Mouse (Mus musculus) urinary bladder, postnatal 14 days (tissue): ENCODE data around the gene Fmnl2.

Experiments used
- DNase-seq: peaks from one replicate; pipeline ENCODE4 v3.0.0; 2021; ENCODE audit warnings: low spot score

The Fmnl2 gene

DNA sequence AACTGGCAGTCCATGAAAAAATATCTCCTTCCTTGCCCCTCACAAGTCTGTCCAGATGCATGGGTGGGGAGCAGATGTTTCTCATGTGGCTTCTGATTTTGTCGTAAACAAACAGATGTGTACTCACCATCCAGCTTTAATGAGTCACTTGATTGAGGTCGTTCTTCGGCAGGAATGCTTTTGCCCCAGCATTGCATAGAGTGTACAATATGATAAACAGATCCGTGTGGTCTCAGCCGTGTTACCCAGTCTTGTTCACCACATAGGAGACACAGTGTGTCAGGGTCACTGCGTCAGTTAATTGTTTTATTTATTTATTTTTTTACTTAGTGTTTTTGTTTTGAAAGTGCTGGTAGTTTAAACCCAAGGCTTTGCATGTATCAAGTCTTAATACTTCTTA, 189.4 kb downstream of the Fmnl2 start:
- DNase-seq: no peak

DNA sequence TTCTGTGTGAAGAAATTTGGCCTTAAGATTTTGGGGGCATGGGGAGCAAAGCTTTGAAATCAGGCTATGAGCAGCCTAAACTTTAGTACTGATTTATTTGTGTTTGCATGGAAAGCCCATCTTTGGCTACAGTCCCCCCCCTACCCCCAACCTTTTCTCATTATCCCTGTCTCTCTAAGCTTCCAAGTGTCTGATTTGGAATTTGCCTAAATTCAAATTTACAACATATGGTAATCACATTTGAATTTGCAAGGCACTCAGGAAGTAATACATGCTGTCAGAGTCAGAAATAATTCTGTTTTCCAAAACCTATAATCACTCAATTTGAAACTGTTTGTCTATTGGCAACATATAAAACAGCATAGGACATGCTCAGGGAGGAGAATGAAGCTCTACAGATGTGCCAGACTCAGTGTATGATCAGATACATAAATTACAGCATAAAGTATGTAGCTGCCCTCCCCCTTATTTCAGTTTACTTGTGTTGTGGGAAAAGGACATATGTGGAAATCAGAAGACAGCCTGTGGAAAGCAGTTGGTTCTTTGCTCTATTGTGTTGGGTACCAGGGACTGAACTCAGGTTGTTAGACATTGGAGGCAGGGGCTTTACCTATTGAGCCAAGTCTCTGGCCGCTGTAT, 190.2 kb downstream of the Fmnl2 start:
- no peak for DNase-seq

DNA sequence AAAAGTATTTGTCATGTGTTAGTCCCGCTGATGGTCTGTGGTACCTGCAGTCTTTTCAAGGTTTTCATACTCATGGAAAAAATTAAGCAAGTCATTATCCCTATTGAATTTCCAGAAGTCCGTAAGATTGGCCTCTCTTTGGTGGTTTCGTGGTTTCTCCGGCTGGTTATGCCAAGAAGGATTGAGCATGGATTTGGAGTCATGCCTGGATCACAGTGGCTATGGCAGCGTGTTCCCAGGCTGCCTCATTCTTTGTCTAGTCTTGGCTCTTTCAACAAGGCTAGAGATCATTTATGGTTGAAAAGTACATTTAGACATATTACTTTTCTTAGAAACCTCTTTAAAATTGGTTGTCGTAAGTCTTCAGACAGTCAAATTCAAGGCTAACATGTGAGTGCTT, 192.7 kb downstream of the Fmnl2 start:
- DNase-seq: no peak

DNA sequence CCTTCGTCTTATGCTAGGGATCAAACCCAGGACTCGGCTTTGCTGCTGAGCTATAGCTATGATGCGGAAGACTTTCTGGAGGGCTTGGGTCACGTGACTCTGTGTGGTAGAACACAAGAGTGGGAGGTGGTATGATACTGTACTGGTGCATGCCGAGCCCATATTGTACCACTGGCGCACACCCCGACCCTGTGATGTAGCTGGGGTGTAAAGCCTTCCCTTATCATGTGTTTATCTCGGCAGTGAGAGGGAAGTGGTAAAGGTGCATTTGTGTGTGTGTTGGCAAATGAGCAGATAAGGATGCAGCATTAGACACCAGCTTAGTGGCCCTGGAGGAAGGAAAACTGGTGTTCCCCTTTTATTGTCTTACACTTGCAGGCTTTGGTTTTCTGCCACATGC, 193.8 kb downstream of the Fmnl2 start:
- no peak for DNase-seq

DNA sequence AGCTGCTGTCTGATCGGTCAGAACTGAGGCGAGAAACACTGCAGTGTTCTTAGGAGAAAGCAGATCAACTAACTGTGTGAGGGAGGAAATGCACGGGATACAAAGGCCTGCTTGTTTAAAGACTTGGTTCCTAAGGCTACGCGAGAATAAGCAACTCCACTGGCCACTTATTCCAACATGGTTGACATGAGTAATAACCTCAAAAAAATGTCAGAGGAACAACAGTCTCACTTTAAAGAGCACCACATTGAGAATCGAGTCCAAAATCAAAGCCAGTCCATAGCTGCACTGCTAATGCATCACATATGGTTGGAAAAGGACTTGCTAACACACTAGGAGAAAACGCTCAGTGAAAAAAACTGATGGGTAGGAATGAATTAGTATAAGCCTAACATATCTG, 196.1 kb downstream of the Fmnl2 start:
- DNase-seq: no peak

DNA sequence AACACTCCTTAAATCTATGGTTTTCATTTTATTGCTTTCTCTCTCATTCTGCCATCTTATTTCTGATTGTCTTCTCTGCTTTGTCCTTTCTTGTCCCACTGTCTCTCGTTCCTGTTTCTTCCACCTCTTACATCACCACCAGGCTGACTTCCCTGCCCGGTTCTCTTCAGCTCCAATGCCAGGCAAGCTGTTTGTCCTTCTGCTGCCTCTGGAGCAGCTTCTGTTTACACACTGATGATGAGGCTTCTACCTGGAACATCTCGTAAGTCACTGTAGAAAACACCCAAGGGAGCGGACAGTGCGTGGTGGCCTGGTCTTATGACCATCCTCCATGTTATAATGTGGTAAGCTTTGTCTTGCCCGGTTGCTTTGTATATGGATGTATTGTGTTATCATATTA, 198.9 kb downstream of the Fmnl2 start:
- no peak for DNase-seq

DNA sequence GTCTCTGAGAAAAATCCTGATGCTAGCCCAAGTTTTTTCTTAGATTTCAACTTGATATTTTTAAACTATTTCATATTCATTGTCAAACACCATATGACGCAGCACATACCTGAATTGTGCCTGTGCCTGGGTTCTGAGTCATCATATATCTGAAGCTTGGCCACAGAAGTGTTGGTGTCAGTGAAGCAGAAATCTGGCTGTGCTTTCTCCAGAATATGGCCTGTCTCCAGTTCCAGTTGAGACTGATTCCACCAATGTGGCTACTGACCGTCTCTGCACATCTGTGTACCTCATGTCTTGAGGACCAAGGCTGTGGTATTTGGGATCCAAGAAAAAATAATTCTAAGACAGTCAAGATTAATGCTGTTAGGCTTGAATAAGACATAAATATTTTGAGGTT, 199.6 kb downstream of the Fmnl2 start:
- no peak for DNase-seq

DNA sequence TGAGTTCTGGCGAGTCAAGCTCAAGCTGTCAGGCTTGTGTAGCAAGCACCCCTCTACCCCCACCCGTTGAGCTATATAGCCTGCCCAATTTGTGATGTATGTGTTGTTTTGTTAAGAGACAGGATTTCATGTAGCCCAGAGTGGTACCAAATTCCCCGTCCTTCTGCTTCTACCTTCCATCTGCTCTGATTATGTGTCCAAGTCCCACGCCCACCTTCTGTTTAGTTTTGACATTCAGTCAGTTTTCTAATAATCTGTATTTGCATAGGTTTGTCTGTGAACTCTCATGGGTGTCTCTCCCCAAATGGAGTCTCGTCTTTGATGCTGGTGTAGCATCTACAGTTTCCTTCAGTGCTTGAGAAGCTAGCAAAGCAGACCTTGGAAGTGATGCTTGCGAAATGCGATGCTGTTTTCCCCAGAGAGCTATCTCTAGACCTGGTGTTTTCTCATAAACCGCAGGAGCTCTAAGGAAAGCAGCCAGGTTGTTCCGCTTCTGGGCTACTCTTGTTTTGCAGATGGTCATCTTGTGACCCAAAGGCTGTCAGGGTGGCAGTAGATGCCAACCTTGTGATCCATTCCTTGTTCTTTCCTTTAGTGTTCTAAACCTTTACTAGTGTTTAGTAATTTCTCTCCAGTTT, 203.8 kb downstream of the Fmnl2 start:
- no peak for DNase-seq

DNA sequence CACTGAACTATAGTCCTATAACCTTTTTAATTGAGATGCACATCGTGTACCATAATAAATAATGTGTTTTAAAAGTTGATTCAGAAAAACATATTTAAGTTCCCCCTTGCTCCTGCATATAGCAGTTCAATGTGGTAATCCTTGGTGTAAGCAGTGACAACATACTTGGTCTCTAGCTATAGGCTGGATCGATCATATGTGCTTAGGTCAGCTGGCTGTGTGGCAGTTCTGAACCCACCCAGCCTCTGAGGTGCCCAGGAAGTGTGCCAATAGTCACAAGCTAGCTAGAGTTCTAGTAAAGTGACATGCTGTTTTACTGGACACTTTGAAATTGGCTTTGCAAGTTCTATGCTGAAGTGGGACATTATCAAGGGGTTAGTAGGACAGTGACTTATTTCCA, 209.3 kb downstream of the Fmnl2 start:
- DNase-seq: no peak

DNA sequence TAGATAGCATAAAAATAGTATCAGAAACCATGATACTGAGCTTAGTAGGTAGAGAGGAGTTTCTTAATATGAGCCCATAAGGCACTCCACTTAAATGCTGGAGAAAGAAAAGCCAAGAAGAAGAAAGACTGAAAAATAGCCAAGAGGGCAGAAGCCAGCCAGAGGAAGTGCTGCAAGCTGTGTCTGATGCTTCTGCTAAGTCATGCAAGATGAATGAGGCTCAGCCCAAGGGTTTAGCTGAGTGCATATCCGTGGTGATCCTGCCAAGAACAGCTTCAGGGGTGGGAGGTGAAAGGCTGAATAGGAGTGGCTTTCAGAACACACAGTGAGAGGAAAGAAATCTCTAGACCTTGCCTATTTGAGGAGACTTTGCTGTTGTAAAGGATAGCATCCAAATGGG, 212.9 kb downstream of the Fmnl2 start:
- DNase-seq: peak; percentile 60

DNA sequence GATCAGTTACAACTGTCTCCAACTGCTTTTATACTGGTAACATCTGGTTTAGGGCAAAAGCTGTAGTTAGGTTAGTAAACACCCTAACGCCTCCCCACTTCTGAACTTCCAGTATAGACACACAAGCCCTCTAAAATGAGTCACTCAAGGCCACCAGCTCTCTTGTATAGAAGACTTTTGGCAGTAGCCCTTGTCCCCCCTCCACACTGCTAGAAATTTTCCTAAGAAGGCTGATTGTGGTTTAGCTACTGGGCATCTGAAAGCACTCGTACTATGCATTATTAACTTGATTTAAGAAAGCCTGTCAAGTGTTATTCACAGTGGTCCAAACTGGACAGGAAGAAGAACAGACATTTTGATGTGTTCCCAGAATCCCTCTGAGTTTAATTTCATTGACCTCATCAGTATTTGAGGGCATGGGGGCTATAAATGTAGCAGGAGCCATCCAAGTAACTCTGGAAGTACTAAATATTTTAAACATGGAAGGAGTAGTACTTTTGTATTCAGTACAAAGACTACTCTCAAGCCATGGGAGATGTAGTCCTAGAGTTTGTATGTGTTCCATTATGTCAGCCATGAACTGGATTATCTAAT, 222.1 kb downstream of the Fmnl2 start:
- DNase-seq: no peak

DNA sequence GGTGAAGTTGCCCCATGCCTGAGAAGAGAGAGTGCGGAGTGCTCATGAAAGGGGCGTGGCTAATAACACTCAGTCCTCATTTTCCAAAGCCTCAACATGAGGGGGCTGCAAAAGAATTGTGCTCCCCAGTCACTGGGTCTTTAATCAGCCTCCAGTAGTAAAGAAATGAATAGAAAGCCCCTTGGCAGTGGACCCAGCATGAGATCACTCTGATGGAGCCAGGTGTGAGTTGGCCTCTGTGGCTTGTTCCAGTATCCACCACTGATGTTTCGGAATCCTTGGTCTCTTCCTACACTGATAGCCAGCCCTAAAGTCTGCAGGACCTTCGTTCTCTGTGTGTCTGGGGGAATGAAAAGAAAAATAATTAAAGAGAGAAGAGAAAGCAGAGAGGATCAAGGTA, 224.4 kb downstream of the Fmnl2 start:
- no peak for DNase-seq

DNA sequence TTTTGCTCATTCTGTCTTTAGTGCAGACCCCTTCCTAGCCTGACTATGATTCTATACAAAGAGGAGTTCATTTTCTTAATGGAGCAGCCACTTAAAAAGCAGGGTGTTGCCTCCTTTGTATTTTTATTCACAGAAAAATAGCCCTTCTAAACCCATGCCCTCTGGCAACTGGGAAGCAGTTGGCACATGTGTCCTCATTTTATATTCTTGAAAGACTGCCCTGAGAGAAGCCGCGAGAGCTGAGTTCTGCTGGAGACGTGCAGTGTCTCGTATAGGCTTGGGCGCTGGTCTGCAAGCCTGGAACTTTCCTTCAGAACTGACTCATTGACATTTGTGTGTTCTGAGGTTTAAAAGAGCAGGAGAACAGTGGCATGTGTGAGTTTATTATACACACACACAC, 224.8 kb downstream of the Fmnl2 start:
- no peak for DNase-seq

DNA sequence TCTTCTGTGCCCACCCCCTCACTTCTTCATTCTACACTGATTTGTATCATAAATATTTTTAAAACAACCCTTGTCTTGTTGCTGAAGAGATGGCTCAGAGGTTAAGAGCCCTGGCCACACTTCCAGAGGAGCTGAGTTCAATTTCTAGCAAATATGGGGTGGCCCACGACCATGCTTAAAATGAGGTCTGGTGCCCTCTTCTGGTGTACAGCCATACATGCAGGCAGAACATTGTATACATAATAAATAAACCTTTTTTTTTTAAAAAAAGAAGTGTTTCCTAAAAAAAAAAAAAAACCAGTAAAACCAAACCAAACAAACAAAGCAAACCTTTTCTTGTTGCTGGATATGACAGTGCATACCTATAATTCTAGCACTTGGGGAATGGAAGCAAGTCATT, 225.6 kb downstream of the Fmnl2 start:
- DNase-seq: no peak

DNA sequence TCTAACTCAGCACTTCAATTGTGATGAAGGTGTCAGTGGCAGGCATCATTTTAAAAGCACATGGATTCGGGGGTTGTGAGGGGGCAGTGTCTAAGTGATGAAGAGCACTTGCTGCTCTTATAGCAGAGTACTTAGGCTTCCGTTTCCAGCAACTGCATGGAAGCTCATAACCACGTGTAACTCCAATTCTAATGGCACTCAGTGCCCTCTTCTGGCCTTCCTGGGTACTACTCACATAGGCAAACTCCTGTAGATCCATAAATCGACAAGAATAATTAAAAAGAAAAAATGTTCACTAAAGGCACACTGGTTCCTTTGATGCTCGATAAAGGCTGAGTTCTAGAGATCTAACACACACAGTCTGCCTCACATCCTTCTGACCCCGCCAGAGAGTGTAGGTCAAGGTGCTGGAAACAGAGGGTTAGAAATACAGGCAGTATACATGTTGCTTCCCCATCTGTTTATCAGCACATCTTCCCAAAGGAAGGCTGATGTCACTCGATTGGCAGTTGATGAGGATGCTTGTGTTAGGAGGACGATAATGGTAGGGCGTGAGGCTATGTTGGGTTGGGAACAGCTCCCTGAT, 228.1 kb downstream of the Fmnl2 start:
- DNase-seq: peak; percentile 60

DNA sequence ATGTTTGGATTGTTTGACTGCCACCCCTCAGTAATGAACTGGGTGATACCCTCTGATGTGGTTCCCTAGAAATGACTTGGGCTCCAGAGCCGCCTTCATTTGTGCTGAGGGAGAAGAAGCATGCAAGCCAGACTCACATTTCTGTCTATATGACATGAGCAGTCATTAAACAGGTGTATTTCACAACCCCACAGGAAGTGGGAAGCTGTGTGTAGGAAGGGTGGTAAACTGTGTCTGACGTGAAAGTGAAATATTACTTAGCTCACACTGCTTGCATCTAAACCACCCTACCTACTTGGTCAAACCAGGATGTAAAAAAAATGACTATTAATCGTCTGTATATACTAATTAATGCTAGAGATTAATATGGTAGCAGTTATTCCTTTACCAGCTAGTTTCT, 231.1 kb downstream of the Fmnl2 start:
- DNase-seq: no peak

DNA sequence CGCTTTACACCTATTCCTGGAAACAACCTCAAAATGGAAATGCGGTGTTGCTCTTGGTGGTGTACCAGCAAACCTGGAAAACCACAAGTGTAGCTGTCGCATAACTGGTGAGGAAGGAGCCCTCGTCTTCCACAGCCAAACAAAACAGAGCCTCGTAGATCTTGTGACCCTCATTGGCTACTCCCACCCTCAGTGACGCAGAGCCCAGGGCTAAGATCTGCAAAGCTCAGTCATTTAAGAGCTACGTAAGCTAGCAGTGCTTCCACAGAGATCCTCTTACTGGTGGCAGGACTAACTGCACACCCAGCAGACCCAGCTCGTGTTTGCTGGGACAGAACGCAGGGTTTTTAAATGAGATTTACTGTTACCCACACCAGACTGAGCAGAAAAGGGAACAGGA, 237.4 kb downstream of the Fmnl2 start:
- no peak for DNase-seq

DNA sequence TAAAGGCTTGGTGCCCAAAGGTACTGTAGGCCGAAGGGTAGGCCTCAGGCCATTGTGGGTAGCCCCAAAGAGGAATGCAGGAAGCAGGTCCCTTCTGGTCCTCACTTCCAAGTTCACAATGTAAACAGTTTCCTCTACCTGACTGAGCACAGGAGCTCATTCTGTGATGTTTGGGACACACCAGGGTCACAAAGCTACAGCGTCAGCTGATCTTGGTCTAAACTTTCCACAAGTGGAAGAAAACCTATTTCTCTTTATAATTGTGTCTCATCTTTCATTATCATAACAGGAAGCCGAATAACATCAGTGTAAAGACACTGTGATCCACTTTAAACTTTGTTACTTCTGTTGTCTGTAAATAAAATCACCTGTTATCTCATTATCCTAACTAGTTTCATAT, 237.8 kb downstream of the Fmnl2 start:
- DNase-seq: no peak

DNA sequence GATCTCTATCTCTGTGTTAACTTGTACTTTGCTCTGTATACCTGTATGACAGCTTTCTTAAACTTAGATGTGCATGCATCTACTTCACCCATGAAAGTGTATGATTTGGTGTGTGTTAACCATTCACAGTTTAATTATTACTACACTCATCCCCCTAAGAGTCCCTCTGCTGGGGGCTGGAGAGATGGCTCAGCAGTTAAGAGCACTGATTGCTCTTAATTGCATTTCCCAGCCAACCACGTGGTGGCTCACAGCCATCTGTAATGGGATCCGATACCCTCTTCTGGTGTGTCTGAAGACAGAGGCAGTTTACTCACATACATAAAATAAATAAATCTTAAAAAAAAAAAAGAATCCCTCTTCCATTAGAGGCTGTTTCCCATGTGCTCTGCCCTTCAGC, 242.4 kb downstream of the Fmnl2 start:
- DNase-seq: no peak

DNA sequence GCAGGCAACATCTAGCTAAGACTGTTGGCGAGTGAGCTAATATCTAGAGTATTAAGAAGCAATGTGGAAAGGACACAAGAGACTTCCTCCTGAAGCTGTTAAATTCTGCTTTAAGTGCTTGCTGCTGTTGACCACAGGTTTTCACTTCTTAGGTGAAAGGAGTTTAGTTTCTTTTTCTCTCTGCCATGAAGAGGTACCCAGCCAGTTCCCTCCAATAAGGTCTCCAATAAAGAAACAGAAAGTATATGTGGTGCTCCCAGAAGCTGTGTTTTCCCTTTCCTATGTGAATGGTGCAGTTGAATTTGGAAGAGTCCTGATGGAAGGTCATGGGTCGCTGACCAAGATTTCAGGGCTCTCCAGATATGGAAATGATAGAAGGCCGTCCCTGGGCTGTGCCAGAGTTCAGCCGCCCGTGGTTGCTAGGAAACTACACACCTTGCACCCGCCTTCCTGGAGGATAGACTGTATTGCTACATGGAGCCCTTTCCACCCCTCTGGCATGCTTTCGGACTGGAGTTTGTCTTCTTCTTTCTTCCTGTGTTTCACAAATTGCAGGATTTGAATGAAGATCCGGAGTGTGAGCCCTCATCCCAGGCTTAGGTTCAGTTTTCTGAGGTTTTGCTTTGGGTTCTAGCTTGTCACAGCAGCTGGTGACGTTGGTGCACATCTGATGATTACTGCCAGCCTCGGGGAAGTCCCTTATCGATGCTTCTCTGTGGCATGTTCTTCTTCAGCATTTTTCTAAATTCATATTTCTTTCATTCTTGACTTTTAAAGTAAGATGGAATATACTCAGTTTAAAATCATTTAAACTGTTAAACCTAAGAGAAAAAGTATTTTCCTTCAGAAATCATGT, 244.5 kb downstream of the Fmnl2 start:
- no peak for DNase-seq

DNA sequence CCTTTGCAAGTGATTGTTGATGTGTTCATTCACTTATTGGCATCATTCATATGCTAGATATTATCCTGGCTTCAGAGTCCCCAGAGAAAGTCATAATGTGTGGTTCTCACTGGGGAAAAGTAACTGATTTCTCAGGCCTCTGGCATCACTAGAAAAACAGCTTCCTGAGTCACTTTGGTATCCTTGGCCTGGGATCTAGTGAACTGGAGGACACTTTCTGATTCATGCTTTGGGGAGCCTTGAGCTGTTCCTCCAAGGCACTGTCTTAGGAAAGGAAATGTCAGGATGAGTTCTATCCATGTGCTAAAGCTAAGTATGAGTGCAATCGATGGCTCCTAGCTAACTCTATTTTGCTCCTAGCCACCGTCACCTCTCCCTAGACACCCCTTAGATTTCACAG, 245.2 kb downstream of the Fmnl2 start:
- no peak for DNase-seq

DNA sequence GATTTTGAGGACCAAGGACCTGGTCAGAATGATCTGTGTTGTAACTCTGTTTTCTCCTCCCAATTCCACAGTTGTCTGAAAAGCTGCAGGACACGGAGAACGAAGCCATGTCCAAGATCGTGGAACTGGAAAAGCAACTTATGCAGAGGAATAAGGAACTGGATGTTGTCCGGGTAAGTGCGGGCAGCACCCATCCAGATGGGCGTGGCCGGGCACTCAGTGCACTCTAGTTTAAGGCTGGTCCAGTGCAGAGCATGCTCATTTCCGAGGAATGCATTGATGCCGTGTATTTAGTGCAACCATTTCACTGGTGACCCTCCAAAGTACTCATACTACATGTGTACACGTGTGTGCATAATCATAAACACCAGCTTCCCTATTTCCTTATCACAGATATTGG, 247.7 kb downstream of the Fmnl2 start:
- peak; percentile 20 for DNase-seq

DNA sequence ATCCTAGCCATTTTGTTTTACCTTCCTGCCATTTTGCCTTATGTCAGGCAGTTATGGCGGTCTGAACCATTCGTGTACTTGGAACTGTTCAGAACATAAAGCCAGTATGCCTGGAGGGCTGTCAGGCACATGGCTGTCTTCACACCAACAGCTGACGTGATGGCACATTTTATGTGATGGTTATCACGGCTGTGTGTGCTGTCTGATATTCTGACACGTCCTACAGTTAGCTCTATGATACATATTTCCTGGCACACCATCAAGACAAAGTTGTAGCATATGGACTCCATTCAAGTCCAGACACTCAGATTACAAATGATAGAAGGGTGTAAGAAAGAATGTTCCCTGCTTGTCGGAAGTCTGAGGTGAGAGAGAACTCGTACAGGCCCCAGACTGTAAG, 248.4 kb downstream of the Fmnl2 start:
- no peak for DNase-seq
